Mouse (Mus musculus): ENCODE measurements at regions not wholly inside any gene's neighbourhood (a gene's known extent, or its start where the extent isn't known, plus 50 kb on each side); places are given as distances from the start of the nearest gene placed in this dataset.

- DNase-seq (ENCODE audit: low read depth, low spot score) = no peak
Measured at GRCm38 (mm10) chr13:116243272-116243784, 66.2 kb downstream of the Isl1 start.

DNA sequence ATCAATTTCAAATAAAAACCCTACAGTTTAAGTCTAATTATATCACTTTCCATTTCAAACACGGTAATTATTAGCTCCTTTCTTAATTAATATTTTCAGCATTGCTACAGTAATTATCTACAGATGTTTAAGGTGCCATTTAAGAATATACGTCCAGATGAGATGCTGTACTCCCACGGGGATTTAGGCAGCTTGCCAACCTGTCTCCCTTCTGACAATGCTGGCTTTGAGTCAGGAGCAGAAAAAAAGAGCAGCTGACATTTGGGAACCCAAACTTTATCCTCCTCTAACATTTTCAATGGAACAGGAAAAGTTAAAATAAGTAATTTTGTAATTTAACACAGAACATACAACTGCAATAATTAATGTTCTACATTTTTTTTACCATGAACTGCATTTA is 94.4 kb downstream of the Isl1 start:
- no peak for DNase-seq (ENCODE audit: low read depth, low spot score)

GRCm38 (mm10) chr13:116213843-116214829 is 95.4 kb downstream of the Isl1 start:
- DNase-seq (ENCODE audit: low read depth, low spot score) = no peak

- DNase-seq (ENCODE audit: low read depth, low spot score) = no peak
Measured at GRCm38 (mm10) chr13:116201177-116201920, 108.1 kb downstream of the Isl1 start.

- no peak for DNase-seq (ENCODE audit: low read depth, low spot score)
Measured at GRCm38 (mm10) chr13:116187059-116187458, 122.4 kb downstream of the Isl1 start.

DNA sequence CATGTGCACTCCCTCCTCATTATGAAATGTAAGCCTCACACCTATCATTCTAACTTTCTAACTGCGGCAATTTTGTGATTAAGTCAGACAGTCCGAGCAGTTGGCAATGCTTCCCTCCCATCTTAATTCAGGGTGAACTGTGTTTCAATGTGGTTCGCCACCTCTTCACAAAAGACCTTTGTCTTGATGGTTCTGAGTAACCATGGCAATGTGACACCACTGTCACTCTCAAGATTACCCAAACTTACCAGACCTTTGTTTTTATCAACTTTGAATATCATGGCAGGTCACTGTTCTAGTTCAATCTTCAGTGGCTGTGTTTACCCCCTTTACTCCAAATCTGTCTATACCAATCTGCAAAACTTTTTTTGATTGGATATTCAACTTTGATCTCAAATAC is 131.7 kb downstream of the Isl1 start:
- no peak for DNase-seq (ENCODE audit: low read depth, low spot score)

- DNase-seq (ENCODE audit: low read depth, low spot score) = no peak
Measured at GRCm38 (mm10) chr13:116174976-116175375, 134.5 kb downstream of the Isl1 start.

DNA sequence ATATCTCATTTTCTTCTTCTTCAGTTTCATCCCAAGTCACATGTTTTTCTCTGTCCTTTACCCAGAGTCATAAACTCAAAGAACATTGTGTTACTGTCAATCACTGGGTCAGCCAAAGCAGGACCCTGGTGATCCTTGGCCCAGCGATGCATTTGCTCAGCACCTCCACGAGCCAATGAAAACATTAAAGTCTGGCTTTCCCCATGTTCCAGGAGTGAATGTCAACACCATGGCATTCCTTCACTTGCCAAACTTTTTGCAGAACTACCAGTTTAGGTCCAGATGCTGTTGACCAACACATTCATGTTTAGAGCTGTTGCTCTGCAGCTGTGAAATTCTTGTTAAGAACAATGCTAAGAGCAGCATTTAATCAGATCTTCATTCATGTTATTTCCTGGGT is 135.6 kb downstream of the Isl1 start:
- no peak for DNase-seq (ENCODE audit: low read depth, low spot score)

- DNase-seq (ENCODE audit: low read depth, low spot score) = no peak
Measured at GRCm38 (mm10) chr13:116143022-116143421, 166.5 kb downstream of the Isl1 start.

DNA sequence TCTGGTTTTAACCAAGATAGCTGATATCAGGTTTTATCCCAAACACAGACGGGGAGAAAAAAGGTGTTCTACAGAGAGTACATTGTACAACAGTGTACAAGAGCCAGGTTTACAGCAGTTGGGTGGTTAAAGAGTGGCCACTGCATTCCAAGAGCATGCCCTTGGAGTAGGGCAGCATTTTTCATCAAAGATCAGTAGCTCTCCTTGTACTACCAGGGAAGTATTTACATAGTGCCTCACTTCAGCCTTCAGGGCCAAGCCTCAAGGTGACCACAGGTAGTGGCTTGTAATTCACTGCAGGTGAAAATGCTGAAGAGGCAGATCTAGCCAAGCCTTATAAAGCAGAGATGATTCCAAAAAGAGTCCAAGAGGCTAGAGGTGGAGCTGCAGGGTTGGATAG is 190.8 kb downstream of the Isl1 start:
- no peak for DNase-seq (ENCODE audit: low read depth, low spot score)

DNA sequence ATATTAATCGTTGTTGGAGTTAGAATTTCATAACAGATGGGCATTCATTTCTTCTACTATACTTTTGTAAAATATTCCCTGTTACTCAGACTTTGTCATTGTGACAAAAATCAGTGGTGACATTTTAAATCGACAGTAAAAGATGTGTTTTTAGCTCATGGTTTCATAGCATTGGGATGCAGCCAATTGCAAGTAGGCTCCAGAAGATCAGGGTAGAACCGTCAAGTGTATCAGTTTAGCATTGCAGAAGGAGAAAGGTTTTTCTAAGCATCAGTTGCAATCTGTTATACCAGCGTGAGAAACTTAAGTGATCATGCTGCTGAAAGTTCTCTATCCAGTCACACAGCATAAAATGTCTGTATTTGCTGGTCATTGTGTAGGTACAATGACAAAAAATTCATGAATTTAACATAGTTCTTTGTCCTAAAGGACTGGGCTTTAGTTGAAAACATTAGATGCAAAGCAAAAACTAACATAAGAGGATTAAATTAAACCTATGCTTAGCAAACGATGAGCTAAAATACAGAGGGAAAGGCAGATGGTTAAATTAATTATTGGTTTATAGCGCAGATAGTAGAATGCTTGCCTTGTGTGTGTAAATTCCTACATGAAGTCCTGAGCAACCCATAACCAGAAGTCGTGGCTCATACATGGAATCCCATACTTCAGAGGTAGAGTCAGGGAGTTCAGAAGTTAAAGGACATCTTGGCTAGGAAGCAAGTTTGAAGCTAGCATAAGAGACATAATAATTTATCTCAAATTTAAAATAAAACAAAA is 198.3 kb downstream of the Isl1 start:
- no peak for DNase-seq (ENCODE audit: low read depth, low spot score)

GRCm38 (mm10) chr13:116110578-116110977 is 198.9 kb downstream of the Isl1 start:
- no peak for DNase-seq (ENCODE audit: low read depth, low spot score)

DNA sequence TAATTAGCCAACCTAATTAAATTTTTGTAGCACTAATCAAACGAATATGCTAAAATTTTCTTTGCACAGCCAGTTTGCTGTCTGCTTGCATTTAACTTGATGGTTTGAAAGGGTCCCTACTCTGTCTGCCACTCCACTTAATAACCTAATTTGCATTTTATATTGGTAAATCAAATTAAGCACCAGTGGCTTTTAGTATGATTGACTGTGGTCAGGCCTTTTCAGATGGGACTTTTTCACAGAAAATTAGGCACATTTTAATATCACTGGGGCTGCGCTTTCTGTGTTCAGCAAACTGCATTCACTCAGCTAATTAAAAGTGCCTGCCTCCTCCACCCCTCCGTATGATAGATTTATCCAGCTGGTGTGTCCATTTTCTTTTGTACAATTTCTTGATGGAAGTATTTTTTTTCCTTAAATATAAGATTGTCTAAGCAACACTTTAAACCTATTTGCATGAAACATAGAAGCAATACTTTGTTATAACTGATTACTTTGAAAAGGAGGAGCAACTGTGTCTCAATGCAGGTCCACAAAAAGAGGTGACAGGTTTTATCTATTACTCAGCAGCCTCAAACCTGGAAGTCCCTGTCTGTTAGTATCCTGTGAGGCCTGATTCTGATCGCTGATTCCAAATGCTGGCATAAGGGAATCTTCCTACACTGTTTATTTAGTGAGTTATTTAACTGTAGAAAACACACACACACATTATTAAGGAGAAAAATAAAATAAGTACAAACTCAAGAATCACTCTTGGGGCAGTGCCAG is 221.8 kb downstream of the Isl1 start:
- no peak for DNase-seq (ENCODE audit: low read depth, low spot score)

DNA sequence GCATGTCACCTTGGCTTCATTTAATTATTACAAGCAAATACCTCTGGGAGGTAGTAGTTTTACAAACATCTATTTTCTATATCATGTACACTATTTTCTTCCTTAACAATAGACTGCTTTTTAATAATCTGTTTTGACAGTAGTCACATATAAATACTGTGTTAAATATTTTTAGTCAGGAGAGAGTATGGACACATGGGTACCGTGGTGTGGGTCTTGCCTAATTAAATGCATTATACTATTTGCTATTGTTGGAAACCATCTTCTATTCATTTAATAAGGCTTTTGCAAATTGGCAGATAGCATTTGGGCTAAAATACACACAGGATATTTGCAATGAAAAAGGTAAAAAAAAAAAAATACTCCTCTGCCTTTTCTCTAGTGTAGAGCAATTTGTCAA is 222.3 kb downstream of the Isl1 start:
- no peak for DNase-seq (ENCODE audit: low read depth, low spot score)

DNA sequence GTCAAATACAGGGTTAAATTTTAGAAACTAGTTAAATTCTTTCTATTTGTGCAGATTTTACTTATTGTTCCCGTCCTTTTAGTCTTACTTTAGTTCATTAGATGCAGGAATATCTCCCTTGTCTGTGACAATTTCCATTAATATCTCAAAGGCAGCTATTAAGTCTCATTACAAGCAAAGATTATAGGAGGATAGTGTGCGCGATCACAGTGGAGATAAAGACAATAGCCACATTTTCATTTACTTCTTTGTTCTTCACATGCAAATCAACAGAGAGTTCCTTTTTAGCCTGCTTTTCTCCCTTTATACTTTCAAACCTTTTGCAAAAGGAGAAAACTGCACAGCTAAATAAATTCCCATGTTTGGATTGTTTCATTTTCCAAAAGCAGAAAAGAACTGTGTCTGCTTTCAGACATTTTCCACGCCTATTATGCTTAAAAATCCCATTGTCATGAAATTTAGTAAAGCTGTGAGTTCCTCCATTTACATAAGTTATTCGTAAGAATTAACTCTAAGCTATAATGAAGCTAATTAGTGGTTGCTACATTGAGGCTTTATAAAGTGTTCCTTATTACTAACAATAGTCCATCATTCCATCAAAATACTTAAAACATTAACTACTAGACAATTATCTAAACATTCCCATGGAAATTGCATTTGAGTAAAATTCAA is 252.4 kb downstream of the Isl1 start:
- DNase-seq (ENCODE audit: low read depth, low spot score) = no peak

GRCm38 (mm10) chr13:116056112-116056652 is 253.3 kb downstream of the Isl1 start:
- no peak for DNase-seq (ENCODE audit: low read depth, low spot score)

DNA sequence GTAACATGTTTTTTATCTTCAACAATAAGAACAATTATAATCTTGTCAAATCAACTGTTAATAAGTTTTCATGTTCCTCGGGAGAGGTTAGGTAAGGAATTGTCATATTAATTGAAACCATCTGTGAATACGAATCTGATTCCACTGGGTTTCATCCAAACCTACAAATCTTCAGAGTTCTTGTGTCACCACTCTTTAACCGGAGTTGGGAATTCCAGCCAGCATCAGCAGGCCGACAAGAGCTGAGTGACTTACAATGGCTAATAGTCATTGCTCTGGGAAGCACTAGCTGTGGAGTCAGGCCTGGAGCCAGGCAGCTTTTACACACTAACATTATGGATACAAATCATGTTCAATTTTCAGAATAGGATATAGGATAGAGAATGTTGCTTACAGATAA is 273.3 kb downstream of the Isl1 start:
- no peak for DNase-seq (ENCODE audit: low read depth, low spot score)

DNA sequence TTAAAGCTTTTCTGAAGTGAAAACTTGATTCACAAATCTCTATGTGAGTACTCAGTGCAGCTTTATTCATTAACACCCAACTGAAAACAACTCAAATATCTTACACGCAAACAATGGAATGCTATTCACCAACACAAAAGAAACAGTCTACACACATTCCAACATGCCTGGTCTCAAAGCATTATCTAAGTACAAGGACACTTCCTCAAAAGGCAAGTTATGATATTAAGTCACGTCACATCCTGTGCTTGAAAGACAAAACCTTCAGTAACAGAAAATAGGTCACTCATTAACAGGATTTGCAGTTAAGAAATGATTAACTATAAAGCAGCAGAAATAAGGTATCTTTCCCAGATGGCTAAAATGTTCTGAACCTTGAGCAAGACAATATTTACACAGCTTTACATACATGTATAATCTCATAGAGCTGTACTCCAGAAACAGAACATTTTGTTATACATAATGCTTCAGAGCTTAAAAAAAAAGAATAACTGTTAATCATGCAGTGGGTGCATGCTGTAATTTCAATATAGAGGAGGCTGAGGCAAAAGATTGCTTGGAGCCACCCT is 279.3 kb downstream of the Isl1 start:
- DNase-seq (ENCODE audit: low read depth, low spot score) = no peak

DNA sequence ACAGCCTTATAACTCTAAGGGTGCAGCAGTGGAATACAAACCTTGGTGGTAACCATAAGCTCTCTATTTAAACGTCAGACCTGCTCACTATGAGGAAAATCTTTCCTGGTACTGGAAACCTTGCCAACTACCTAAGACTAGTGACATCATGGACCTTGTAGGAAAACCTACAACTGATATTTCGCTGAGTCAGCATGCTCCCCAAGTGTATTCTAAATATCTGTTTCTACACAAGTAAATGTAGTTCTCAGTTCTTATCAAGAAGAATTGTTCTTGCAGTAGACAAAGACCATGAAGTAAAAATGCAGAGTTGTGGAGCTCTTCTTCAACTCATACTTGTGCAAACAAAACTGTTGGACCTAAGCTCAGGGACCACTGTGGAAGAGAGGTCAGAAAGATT is 280.9 kb downstream of the Isl1 start:
- no peak for DNase-seq (ENCODE audit: low read depth, low spot score)

- DNase-seq (ENCODE audit: low read depth, low spot score) = no peak
Measured at GRCm38 (mm10) chr13:116027147-116027546, 282.3 kb downstream of the Isl1 start.

Data from R1 (cell line).